Mouse (Mus musculus): ENCODE measurements around the gene Alox15. TPM values are rescaled to one million over a fixed set of nuclear protein-coding genes. Genes with fewer than 3 reads are reported as not detected.

The Alox15 gene
- polyA plus RNA-seq, 2 experiments, result 0.66 to 1.3 TPM

- Histone ChIP-seq H3K36me3 (replicated peaks; ENCODE audit: control insufficient read depth, insufficient read depth, low read depth) (no peaks in the 10 kb centered on the region), H3K27ac (no peak overlapping the region), H3K4me2 (ENCODE audit: low read depth) (no peak overlapping the region), H3K9me3 (ENCODE audit: control insufficient read depth, low read length) (no peaks in the 10 kb centered on the region), H3K4me1 (replicated peaks; ENCODE audit: control insufficient read depth in 2 of 2, insufficient read depth in 2 of 2, low read length in 1 of 2) (peaks cover 0 to 13% of the 10 kb centered on the region in 2 experiments; a peak in 1 of 4 replicates), H3K27me3 (ENCODE audit: control insufficient read depth, insufficient read depth, low read length) (no peaks in the 10 kb centered on the region), H3K9ac (replicated peaks) (no peak overlapping the region), H3K4me3 (ENCODE audit: insufficient read depth in 1 of 2, low read depth in 2 of 2, low read length in 2 of 2) (no peak overlapping the region)
- 7% methylated on average over 12 of the region's 12 CpGs for WGBS (ENCODE audit: insufficient replicate concordance)
- DNase-seq (ENCODE audit: low read depth in 3 of 3, low spot score in 3 of 3), result no peak
- no peak for TF ChIP-seq EP300 (IDR thresholded peaks at IDR 0.05; ENCODE audit: low read depth)
- no peak for ATAC-seq (ENCODE audit: insufficient read depth)
Measured at GRCm38 (mm10) chr11:70297836-70298454, 53.9 kb downstream of the Alox15 start.

GRCm38 (mm10) chr11:70297405-70297804 lies 54.4 kb downstream of the Alox15 start:
- H3K4me2 ChIP-seq (ENCODE audit: low read depth), result no peak overlapping the region
- WGBS (ENCODE audit: insufficient replicate concordance), result 19% methylated on average over 4 of the region's 4 CpGs
- H3K27me3 ChIP-seq (ENCODE audit: control insufficient read depth, insufficient read depth, low read length), result no peaks in the 10 kb centered on the region
- ATAC-seq (ENCODE audit: insufficient read depth) (no peak), DNase-seq (ENCODE audit: low read depth in 3 of 3, low spot score in 3 of 3) (no peak)
- TF ChIP-seq CTCF (IDR thresholded peaks at IDR 0.05; ENCODE audit: low read depth), result no peak
- TF ChIP-seq EP300 (IDR thresholded peaks at IDR 0.05; ENCODE audit: low read depth), result no peak
- H3K9me3 ChIP-seq (ENCODE audit: control insufficient read depth, low read length), result no peaks in the 10 kb centered on the region
- no peak overlapping the region for H3K9ac ChIP-seq (replicated peaks)
- no peaks in the 10 kb centered on the region for H3K36me3 ChIP-seq (replicated peaks; ENCODE audit: control insufficient read depth, insufficient read depth, low read depth)
- H3K4me3 ChIP-seq (ENCODE audit: insufficient read depth in 1 of 2, low read depth in 2 of 2, low read length in 2 of 2), result no peak overlapping the region
- peaks cover 0 to 10% of the 10 kb centered on the region in 2 experiments; a peak in 1 of 4 replicates for H3K4me1 ChIP-seq (replicated peaks; ENCODE audit: control insufficient read depth in 2 of 2, insufficient read depth in 2 of 2, low read length in 1 of 2)
- H3K27ac ChIP-seq, result no peak overlapping the region

Other genes starting within 250 kb of the Alox15 start
- 1.1 and 1.2 TPM in 2 replicates for gene Mgl2, start 221.7 kb downstream of the Alox15 start, polyA plus RNA-seq (2012; rRNA removed)
- 1.9 and 2.2 TPM in 2 replicates for gene Mgl2, start 221.7 kb downstream of the Alox15 start, polyA plus RNA-seq (2014; fragmentation: Nextera tagmentation; extraction: Ambion mirVana)
- gene Clec10a, start 195.8 kb downstream of the Alox15 start, polyA plus RNA-seq (2012; rRNA removed), result 0.25 and 0.34 TPM in 2 replicates
- 0.16 and 0.76 TPM in 2 replicates for gene Clec10a, start 195.8 kb downstream of the Alox15 start, polyA plus RNA-seq (2014; fragmentation: Nextera tagmentation; extraction: Ambion mirVana)
- gene Slc16a11, start 139.3 kb downstream of the Alox15 start, polyA plus RNA-seq (2012; rRNA removed), result 0.52 and 0.79 TPM in 2 replicates
- 0.47 TPM in 2 replicates for gene Slc16a11, start 139.3 kb downstream of the Alox15 start, polyA plus RNA-seq (2014; fragmentation: Nextera tagmentation; extraction: Ambion mirVana)
- 2.9 and 3.2 TPM in 2 replicates for gene Slc16a13, start 131.0 kb downstream of the Alox15 start, polyA plus RNA-seq (2012; rRNA removed)
- 3.8 and 4.4 TPM in 2 replicates for gene Slc16a13, start 131.0 kb downstream of the Alox15 start, polyA plus RNA-seq (2014; fragmentation: Nextera tagmentation; extraction: Ambion mirVana)
- 1.0 TPM in 2 replicates for gene Bcl6b, start 122.2 kb downstream of the Alox15 start, polyA plus RNA-seq (2012; rRNA removed)
- 1.0 and 2.5 TPM in 2 replicates for gene Bcl6b, start 122.2 kb downstream of the Alox15 start, polyA plus RNA-seq (2014; fragmentation: Nextera tagmentation; extraction: Ambion mirVana)
- 53.3 and 56.1 TPM in 2 replicates for gene 0610010K14Rik, start 114.1 kb downstream of the Alox15 start, polyA plus RNA-seq (2012; rRNA removed)
- gene 0610010K14Rik, start 114.1 kb downstream of the Alox15 start, polyA plus RNA-seq (2014; fragmentation: Nextera tagmentation; extraction: Ambion mirVana), result 78.4 and 79.8 TPM in 2 replicates
- gene Gm21988, start 112.2 kb downstream of the Alox15 start, polyA plus RNA-seq (2012; rRNA removed), result 4.5 and 4.8 TPM in 2 replicates
- gene Gm21988, start 112.2 kb downstream of the Alox15 start, polyA plus RNA-seq (2014; fragmentation: Nextera tagmentation; extraction: Ambion mirVana), result 4.2 and 4.4 TPM in 2 replicates
- 29.9 and 41.0 TPM in 2 replicates for gene Rnasek, start 112.2 kb downstream of the Alox15 start, polyA plus RNA-seq (2012; rRNA removed)
- 124 and 143 TPM in 2 replicates for gene Rnasek, start 112.2 kb downstream of the Alox15 start, polyA plus RNA-seq (2014; fragmentation: Nextera tagmentation; extraction: Ambion mirVana)
- 9.9 and 11.2 TPM in 2 replicates for gene Alox12, start 96.7 kb downstream of the Alox15 start, polyA plus RNA-seq (2012; rRNA removed)
- 13.6 and 16.9 TPM in 2 replicates for gene Alox12, start 96.7 kb downstream of the Alox15 start, polyA plus RNA-seq (2014; fragmentation: Nextera tagmentation; extraction: Ambion mirVana)
- 0.05 and 0.06 TPM in 2 replicates for gene Alox12e, start 29.4 kb downstream of the Alox15 start, polyA plus RNA-seq (2012; rRNA removed)
- 0.10 TPM in 1 of 2 replicates, not detected in the other for gene Alox12e, start 29.4 kb downstream of the Alox15 start, polyA plus RNA-seq (2014; fragmentation: Nextera tagmentation; extraction: Ambion mirVana)
- gene Pelp1, start 58.0 kb upstream of the Alox15 start, polyA plus RNA-seq (2012; rRNA removed), result 9.6 and 9.8 TPM in 2 replicates
- gene Pelp1, start 58.0 kb upstream of the Alox15 start, polyA plus RNA-seq (2014; fragmentation: Nextera tagmentation; extraction: Ambion mirVana), result 12.1 and 13.8 TPM in 2 replicates
- gene Arrb2, start 80.6 kb upstream of the Alox15 start, polyA plus RNA-seq (2012; rRNA removed), result 17.8 and 19.4 TPM in 2 replicates
- gene Arrb2, start 80.6 kb upstream of the Alox15 start, polyA plus RNA-seq (2014; fragmentation: Nextera tagmentation; extraction: Ambion mirVana), result 9.8 and 11.0 TPM in 2 replicates
- gene Med11, start 99.9 kb upstream of the Alox15 start, polyA plus RNA-seq (2012; rRNA removed), result 11.9 and 12.8 TPM in 2 replicates
- gene Med11, start 99.9 kb upstream of the Alox15 start, polyA plus RNA-seq (2014; fragmentation: Nextera tagmentation; extraction: Ambion mirVana), result 17.0 and 20.0 TPM in 2 replicates
- 0.28 and 0.31 TPM in 2 replicates for gene Zmynd15, start 107.4 kb upstream of the Alox15 start, polyA plus RNA-seq (2012; rRNA removed)
- gene Zmynd15, start 107.4 kb upstream of the Alox15 start, polyA plus RNA-seq (2014; fragmentation: Nextera tagmentation; extraction: Ambion mirVana), result 0.10 and 0.29 TPM in 2 replicates
- gene Cxcl16, start 108.0 kb upstream of the Alox15 start, polyA plus RNA-seq (2012; rRNA removed), result 0.94 and 1.1 TPM in 2 replicates
- 0.79 and 1.5 TPM in 2 replicates for gene Cxcl16, start 108.0 kb upstream of the Alox15 start, polyA plus RNA-seq (2014; fragmentation: Nextera tagmentation; extraction: Ambion mirVana)
- 0.90 and 1.4 TPM in 2 replicates for gene Tm4sf5, start 153.2 kb upstream of the Alox15 start, polyA plus RNA-seq (2012; rRNA removed)
- gene Tm4sf5, start 153.2 kb upstream of the Alox15 start, polyA plus RNA-seq (2014; fragmentation: Nextera tagmentation; extraction: Ambion mirVana), result 2.1 and 2.4 TPM in 2 replicates
- 0.23 TPM in 1 of 2 replicates, not detected in the other for gene Vmo1, start 162.6 kb upstream of the Alox15 start, polyA plus RNA-seq (2012; rRNA removed)
- 0.21 and 0.51 TPM in 2 replicates for gene Vmo1, start 162.6 kb upstream of the Alox15 start, polyA plus RNA-seq (2014; fragmentation: Nextera tagmentation; extraction: Ambion mirVana)
- 11.2 and 15.7 TPM in 2 replicates for gene Gltpd2, start 167.2 kb upstream of the Alox15 start, polyA plus RNA-seq (2012; rRNA removed)
- 18.4 and 20.3 TPM in 2 replicates for gene Gltpd2, start 167.2 kb upstream of the Alox15 start, polyA plus RNA-seq (2014; fragmentation: Nextera tagmentation; extraction: Ambion mirVana)
- 155 and 171 TPM in 2 replicates for gene Psmb6, start 173.3 kb upstream of the Alox15 start, polyA plus RNA-seq (2012; rRNA removed)
- 345 and 363 TPM in 2 replicates for gene Psmb6, start 173.3 kb upstream of the Alox15 start, polyA plus RNA-seq (2014; fragmentation: Nextera tagmentation; extraction: Ambion mirVana)
- gene Gm40193, start 180.9 kb upstream of the Alox15 start, polyA plus RNA-seq (2012; rRNA removed), result not detected in 2 replicates
- gene Gm40193, start 180.9 kb upstream of the Alox15 start, polyA plus RNA-seq (2014; fragmentation: Nextera tagmentation; extraction: Ambion mirVana), result not detected in 2 replicates
- gene Pld2, start 188.0 kb upstream of the Alox15 start, polyA plus RNA-seq (2012; rRNA removed), result 1.9 and 2.6 TPM in 2 replicates
- gene Pld2, start 188.0 kb upstream of the Alox15 start, polyA plus RNA-seq (2014; fragmentation: Nextera tagmentation; extraction: Ambion mirVana), result 1.3 and 1.5 TPM in 2 replicates
- 13.7 and 14.1 TPM in 2 replicates for gene Mink1, start 210.8 kb upstream of the Alox15 start, polyA plus RNA-seq (2012; rRNA removed)
- gene Mink1, start 210.8 kb upstream of the Alox15 start, polyA plus RNA-seq (2014; fragmentation: Nextera tagmentation; extraction: Ambion mirVana), result 3.7 and 5.0 TPM in 2 replicates

Measured in liver, embryonic 14.5 days (tissue).